Mouse (Mus musculus): ENCODE results near the gene Col11a2. TPM values are rescaled to one million over a fixed set of nuclear protein-coding genes. Genes with fewer than 3 reads are reported as not detected.

Col11a2 gene
- polyA plus RNA-seq, 1 experiment from 2014 or later = 53.9 TPM

DNA sequence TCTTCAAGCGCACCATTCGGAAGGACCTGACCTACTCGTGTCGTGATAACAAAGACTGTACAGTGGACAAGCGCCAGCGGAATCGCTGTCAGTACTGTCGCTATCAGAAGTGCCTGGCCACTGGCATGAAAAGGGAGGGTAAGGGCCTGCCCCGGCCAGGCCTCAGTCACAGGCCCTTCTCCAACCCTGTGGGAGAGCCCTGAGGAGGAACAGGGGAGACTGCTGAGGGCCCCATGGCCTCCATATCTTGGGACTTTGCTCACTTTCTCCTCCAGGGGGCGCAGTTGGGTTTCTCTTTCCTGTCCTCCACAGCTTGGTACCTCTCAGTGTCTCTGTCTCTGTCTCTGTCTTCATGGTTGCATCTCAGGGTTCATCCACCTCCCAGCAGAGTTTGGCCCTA is 5.2 kb upstream of the Col11a2 start:
- Histone ChIP-seq H3K27me3 (replicated peaks; ENCODE audit: control insufficient read depth, insufficient read depth, low read length) (0 out of 2 replicates have a peak, but pooled peaks cover under 1% of the 10 kb centered on the region), H3K4me2 (ENCODE audit: low read depth, low read length) (no peak overlapping the region), H3K36me3 (ENCODE audit: control insufficient read depth, insufficient read depth, low read length) (peaks cover 61% of the 10 kb centered on the region), H3K9ac (ENCODE audit: low read depth, low read length) (no peak overlapping the region), H3K9me3 (ENCODE audit: control insufficient read depth, low read length) (no peaks in the 10 kb centered on the region), H3K4me1 (ENCODE audit: control insufficient read depth, insufficient read depth, low read length) (peaks cover 30% of the 10 kb centered on the region), H3K4me3 (ENCODE audit: low read depth, low read length) (no peak overlapping the region; the same call in 1 of the 2 replicates), H3K27ac (replicated peaks; ENCODE audit: low read depth, low read length) (no peak overlapping the region)
- DNase-seq (ENCODE audit: low spot score) (no peak), ATAC-seq (ENCODE audit: low read depth) (no peak)
- 69% methylated on average over 10 of the region's 10 CpGs for WGBS

DNA sequence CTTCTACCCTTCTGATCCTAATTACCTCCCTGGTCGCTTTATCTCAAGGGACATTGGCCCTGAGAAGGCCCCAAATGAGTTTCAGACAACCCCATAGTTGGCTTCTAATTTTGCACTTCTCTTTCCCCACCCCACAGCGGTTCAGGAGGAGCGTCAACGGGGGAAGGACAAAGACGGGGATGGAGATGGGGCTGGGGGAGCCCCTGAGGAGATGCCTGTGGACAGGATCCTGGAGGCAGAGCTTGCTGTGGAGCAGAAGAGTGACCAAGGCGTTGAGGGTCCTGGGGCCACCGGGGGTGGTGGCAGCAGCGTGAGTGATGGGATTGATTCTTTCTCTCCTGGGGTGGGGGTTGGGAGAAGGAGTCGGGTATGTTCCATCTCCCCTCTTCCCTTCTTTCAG is 3.7 kb upstream of the Col11a2 start:
- peaks cover 48% of the 10 kb centered on the region for H3K36me3 ChIP-seq (ENCODE audit: control insufficient read depth, insufficient read depth, low read length)
- DNase-seq (ENCODE audit: low spot score) (no peak), ATAC-seq (ENCODE audit: low read depth) (no peak)
- no peak overlapping the region for H3K4me3 ChIP-seq (ENCODE audit: low read depth, low read length)
- peaks cover 20% of the 10 kb centered on the region for H3K4me1 ChIP-seq (ENCODE audit: control insufficient read depth, insufficient read depth, low read length)
- H3K27ac ChIP-seq (replicated peaks; ENCODE audit: low read depth, low read length) = no peak overlapping the region
- H3K4me2 ChIP-seq (ENCODE audit: low read depth, low read length) = no peak overlapping the region
- peaks cover 4% of the 10 kb centered on the region; the same call in 1 of the 2 replicates for H3K27me3 ChIP-seq (replicated peaks; ENCODE audit: control insufficient read depth, insufficient read depth, low read length)
- WGBS = 83% methylated on average over 9 of the region's 9 CpGs
- no peak overlapping the region for H3K9ac ChIP-seq (ENCODE audit: low read depth, low read length)
- H3K9me3 ChIP-seq (ENCODE audit: control insufficient read depth, low read length) = no peaks in the 10 kb centered on the region

DNA sequence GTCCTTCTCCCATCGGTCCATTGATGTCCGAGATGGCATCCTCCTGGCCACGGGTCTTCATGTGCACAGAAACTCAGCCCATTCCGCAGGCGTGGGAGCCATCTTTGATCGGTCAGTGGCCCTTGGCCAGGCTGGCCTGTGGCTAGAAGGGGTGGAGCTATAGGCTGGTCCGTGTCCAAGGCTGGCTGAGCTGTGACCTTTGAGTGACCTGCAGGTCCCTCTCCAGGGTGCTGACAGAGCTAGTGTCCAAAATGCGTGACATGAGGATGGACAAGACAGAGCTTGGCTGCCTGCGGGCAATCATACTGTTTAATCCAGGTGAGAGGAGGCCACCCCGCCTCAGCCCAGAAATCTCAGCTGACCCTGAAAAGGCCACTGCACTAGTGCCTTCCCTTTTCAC is 2.6 kb upstream of the Col11a2 start:
- peaks cover 20% of the 10 kb centered on the region for H3K4me1 ChIP-seq (ENCODE audit: control insufficient read depth, insufficient read depth, low read length)
- DNase-seq (ENCODE audit: low spot score) = no peak
- no peak overlapping the region for H3K4me2 ChIP-seq (ENCODE audit: low read depth, low read length)
- ATAC-seq (ENCODE audit: low read depth) = no peak
- H3K4me3 ChIP-seq (ENCODE audit: low read depth, low read length) = no peak overlapping the region
- WGBS = 75% methylated on average over 10 of the region's 10 CpGs
- H3K36me3 ChIP-seq (ENCODE audit: control insufficient read depth, insufficient read depth, low read length) = peaks cover 48% of the 10 kb centered on the region
- no peak overlapping the region for H3K9ac ChIP-seq (ENCODE audit: low read depth, low read length)
- H3K27ac ChIP-seq (replicated peaks; ENCODE audit: low read depth, low read length) = no peak overlapping the region
- peaks cover 4% of the 10 kb centered on the region; the same call in 1 of the 2 replicates for H3K27me3 ChIP-seq (replicated peaks; ENCODE audit: control insufficient read depth, insufficient read depth, low read length)
- H3K9me3 ChIP-seq (ENCODE audit: control insufficient read depth, low read length) = no peaks in the 10 kb centered on the region

DNA sequence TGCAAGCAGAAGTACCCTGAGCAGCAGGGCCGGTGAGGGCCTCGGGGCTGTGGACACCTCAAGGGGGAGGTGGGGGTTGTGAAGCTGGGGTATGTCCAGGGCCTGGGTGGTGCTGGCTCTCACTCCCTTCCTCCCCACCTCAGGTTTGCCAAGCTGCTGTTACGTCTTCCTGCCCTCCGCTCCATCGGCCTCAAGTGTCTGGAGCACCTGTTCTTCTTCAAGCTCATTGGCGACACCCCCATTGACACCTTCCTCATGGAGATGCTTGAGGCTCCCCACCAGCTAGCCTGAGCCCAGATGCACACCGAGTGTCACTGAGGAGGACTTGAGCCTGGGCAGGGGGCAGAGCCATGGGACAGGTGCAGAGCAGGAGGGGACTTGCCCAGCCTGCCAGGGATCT is 2.0 kb upstream of the Col11a2 start:
- Histone ChIP-seq H3K4me2 (ENCODE audit: low read depth, low read length) (no peak overlapping the region), H3K9me3 (ENCODE audit: control insufficient read depth, low read length) (no peaks in the 10 kb centered on the region), H3K27me3 (replicated peaks; ENCODE audit: control insufficient read depth, insufficient read depth, low read length) (peaks cover 4% of the 10 kb centered on the region; the same call in 1 of the 2 replicates), H3K4me1 (ENCODE audit: control insufficient read depth, insufficient read depth, low read length) (peaks cover 20% of the 10 kb centered on the region), H3K36me3 (ENCODE audit: control insufficient read depth, insufficient read depth, low read length) (peaks cover 48% of the 10 kb centered on the region), H3K27ac (replicated peaks; ENCODE audit: low read depth, low read length) (no peak overlapping the region), H3K4me3 (ENCODE audit: low read depth, low read length) (no peak overlapping the region), H3K9ac (ENCODE audit: low read depth, low read length) (no peak overlapping the region)
- 93% methylated on average over 6 of the region's 7 CpGs for WGBS
- ATAC-seq (ENCODE audit: low read depth) (no peak), DNase-seq (ENCODE audit: low spot score) (no peak)

DNA sequence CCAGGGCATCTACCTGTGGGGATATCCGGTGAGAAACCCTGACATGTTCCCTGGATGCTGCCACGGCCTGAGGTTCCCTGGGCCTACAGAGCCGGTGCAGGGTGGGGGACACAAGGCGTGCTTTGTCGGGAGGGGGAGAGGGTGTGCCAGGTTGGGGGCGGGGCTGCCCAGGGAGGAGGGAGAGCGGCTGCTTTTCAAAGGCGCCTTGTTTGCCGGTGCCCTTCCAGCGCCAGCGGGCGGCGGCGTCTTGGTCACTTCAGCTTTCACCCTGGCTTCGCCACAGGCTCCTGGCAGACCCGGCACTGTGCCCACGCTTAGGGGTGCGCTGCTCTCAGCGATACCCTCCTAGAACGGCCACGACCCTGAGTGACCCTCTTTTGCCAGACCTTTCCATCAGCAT is 797 bp upstream of the Col11a2 start:
- H3K4me2 ChIP-seq (ENCODE audit: low read depth, low read length) = peak overlapping the region; percentile 44
- peak overlapping the region; percentile 44; the same call in 1 of the 2 replicates for H3K27ac ChIP-seq (replicated peaks; ENCODE audit: low read depth, low read length)
- peak; percentile 39; the same call in 1 of the 2 replicates for ATAC-seq (ENCODE audit: low read depth)
- 12% methylated on average over 11 of the region's 21 CpGs for WGBS
- H3K36me3 ChIP-seq (ENCODE audit: control insufficient read depth, insufficient read depth, low read length) = peaks cover 47% of the 10 kb centered on the region
- no peaks in the 10 kb centered on the region for H3K9me3 ChIP-seq (ENCODE audit: control insufficient read depth, low read length)
- H3K4me1 ChIP-seq (ENCODE audit: control insufficient read depth, insufficient read depth, low read length) = peaks cover 11% of the 10 kb centered on the region; the same call in 1 of the 2 replicates
- H3K27me3 ChIP-seq (replicated peaks; ENCODE audit: control insufficient read depth, insufficient read depth, low read length) = peaks cover 4% of the 10 kb centered on the region; the same call in 1 of the 2 replicates
- peak; percentile 61 for DNase-seq (ENCODE audit: low spot score)
- H3K9ac ChIP-seq (ENCODE audit: low read depth, low read length) = peak overlapping the region; percentile 58; the same call in 1 of the 2 replicates
- H3K4me3 ChIP-seq (ENCODE audit: low read depth, low read length) = peak overlapping the region; percentile 32

DNA sequence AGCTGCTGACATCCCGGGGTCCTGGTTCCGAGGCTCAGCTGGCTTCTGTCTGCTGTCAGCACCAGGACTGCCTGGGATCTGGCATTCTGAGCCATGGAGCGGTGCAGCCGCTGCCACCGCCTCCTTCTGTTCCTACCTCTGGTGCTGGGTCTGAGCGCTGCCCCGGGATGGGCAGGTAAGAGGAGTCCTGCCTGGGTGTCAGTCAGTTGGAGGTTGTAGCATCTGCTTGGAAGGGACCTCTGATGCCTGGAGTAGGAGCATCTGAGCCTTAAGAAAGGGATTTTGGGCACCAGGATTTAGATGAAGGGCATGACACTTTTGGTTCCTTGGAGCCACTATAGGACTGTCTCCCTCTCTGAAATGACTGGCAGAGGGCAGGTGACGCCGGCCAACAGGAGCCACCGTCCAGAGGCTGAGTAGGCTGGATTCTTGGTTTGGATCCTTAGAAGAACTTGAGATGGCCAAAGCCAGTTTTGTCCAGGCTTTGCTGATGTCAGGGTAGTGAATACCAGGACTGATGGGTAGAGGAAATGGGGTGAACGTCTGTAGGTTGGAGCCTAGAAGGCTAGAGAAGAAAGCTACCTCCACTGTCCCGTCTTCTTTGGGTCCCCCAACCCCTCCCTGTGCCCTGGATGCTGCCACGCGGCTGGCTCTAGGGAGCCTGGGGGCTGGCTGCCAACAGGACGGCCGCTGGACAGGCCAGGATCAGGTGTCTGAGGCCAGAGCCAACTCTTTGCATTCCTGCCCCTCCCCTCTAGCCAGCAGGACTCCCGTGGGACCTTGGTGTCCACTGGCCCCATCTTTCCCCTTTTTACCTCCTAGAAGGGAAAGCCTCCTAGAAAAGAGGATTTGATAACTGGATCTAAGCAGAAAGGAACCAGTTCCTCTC is 569 bp downstream of the Col11a2 start:
- H3K4me1 ChIP-seq (ENCODE audit: control insufficient read depth, insufficient read depth, low read length) = peaks cover 10% of the 10 kb centered on the region; the same call in 1 of the 2 replicates
- 20% methylated on average over 17 of the region's 17 CpGs for WGBS
- DNase-seq (ENCODE audit: low spot score) (no peak), ATAC-seq (ENCODE audit: low read depth) (no peak)
- H3K9me3 ChIP-seq (ENCODE audit: control insufficient read depth, low read length) = no peaks in the 10 kb centered on the region
- peaks cover 33% of the 10 kb centered on the region for H3K36me3 ChIP-seq (ENCODE audit: control insufficient read depth, insufficient read depth, low read length)
- H3K4me3 ChIP-seq (ENCODE audit: low read depth, low read length) = peak overlapping the region; percentile 32
- H3K27ac ChIP-seq (replicated peaks; ENCODE audit: low read depth, low read length) = peak overlapping the region; percentile 39
- peak overlapping the region; percentile 58 for H3K9ac ChIP-seq (ENCODE audit: low read depth, low read length)
- H3K4me2 ChIP-seq (ENCODE audit: low read depth, low read length) = peak overlapping the region; percentile 44
- H3K27me3 ChIP-seq (replicated peaks; ENCODE audit: control insufficient read depth, insufficient read depth, low read length) = peaks cover 4% of the 10 kb centered on the region; the same call in 1 of the 2 replicates

DNA sequence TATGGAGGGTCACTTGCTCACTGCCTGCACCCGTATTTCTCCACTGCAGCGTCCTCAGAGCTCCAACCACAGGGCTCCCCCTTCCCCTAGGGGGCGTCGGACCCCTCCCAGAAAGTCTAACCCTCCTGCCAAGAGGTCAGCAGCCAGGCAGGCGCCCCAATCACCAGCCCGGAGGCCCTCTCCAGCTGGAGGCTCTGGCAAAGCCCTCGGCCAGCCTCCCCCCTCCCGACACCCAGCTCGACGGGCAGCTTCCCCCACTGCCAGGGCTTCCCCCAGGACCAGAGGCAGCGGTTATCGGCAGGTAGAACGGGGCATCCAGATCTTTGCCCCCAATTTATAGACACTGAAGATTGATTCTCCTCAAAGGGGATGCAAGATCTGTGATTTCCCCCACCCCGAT is 6.7 kb downstream of the Col11a2 start:
- Histone ChIP-seq H3K9ac (ENCODE audit: low read depth, low read length) (no peak overlapping the region), H3K36me3 (ENCODE audit: control insufficient read depth, insufficient read depth, low read length) (no peaks in the 10 kb centered on the region), H3K27me3 (replicated peaks; ENCODE audit: control insufficient read depth, insufficient read depth, low read length) (no peaks in the 10 kb centered on the region), H3K4me3 (ENCODE audit: low read depth, low read length) (no peak overlapping the region), H3K27ac (replicated peaks; ENCODE audit: low read depth, low read length) (no peak overlapping the region), H3K4me2 (ENCODE audit: low read depth, low read length) (no peak overlapping the region), H3K9me3 (ENCODE audit: control insufficient read depth, low read length) (peaks cover 12% of the 10 kb centered on the region; the same call in 1 of the 2 replicates), H3K4me1 (ENCODE audit: control insufficient read depth, insufficient read depth, low read length) (no peaks in the 10 kb centered on the region; the same call in 1 of the 2 replicates)
- no peak for DNase-seq (ENCODE audit: low spot score)
- ATAC-seq (ENCODE audit: low read depth) = no peak
- WGBS = 76% methylated on average over 14 of the region's 14 CpGs

DNA sequence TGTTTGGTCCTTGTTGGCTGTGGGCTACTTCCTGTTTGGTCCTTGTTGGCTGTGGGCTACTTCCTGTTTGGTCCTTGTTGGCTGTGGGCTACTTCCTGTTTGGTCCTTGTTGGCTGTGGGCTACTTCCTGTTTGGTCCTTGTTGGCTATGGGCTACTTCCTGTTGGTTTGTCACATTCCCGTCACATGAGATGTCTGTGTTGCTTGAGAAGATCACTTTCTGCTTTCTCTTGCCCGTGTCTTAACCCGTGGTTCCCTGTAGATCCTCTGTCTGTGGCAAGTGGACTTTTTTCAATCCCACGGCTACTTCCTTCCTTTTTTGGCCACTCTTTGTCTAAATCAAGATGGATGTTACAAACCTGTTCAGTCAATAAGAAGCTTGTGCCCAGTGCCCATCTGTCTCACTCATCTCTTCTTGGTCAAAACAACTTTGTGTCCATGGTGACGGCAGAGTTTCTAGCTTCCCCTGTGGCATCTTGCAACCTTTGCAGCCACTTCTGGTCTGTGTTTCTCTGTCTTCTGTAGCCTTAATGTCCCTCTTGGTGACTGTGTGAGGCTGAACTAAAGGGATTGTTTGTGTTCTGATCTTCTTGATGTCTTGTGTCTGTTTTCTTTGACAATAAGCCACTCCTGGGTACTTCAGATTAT is 8.3 kb downstream of the Col11a2 start:
- H3K27ac ChIP-seq (replicated peaks; ENCODE audit: low read depth, low read length) = no peak overlapping the region
- no peak for ATAC-seq (ENCODE audit: low read depth)
- H3K27me3 ChIP-seq (replicated peaks; ENCODE audit: control insufficient read depth, insufficient read depth, low read length) = no peaks in the 10 kb centered on the region
- H3K4me2 ChIP-seq (ENCODE audit: low read depth, low read length) = no peak overlapping the region
- no peak for DNase-seq (ENCODE audit: low spot score)
- H3K36me3 ChIP-seq (ENCODE audit: control insufficient read depth, insufficient read depth, low read length) = no peaks in the 10 kb centered on the region
- 91% methylated on average over 5 of the region's 5 CpGs for WGBS
- H3K4me1 ChIP-seq (ENCODE audit: control insufficient read depth, insufficient read depth, low read length) = no peaks in the 10 kb centered on the region
- H3K9me3 ChIP-seq (ENCODE audit: control insufficient read depth, low read length) = peaks cover 12% of the 10 kb centered on the region; the same call in 1 of the 2 replicates
- no peak overlapping the region for H3K4me3 ChIP-seq (ENCODE audit: low read depth, low read length)
- H3K9ac ChIP-seq (ENCODE audit: low read depth, low read length) = no peak overlapping the region

Measured in embryonic facial prominence, embryonic 14.5 days (tissue).